Mouse (Mus musculus): ENCODE data around the gene Serpinb1a.

DNA sequence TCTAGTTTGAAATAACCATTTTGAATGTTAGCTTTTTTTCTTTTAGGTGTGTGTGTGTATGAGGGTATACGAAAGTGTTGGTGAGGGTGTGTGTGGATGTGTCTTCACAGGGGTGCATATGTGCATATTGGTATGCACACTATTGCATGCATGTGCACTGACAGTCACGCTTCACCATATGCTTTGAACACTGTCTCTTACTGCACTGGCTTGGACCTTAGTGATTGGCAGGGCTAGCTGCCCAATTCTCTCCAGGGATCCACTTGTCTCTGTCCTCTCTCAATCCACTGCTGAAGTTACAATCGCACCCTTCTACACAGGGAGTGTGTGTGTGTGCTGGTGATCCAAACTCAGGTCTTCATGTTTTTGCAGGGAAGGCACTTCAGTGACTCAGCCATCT, 9.6 kb downstream of the Serpinb1a start:
- TF ChIP-seq CTCF (IDR thresholded peaks at IDR 0.05; ENCODE audit: low read depth) (no peak), EP300 (IDR thresholded peaks at IDR 0.05; ENCODE audit: low read depth) (no peak)

All from heart, postnatal 0 days (tissue).